Mouse (Mus musculus) bone marrow, adult 2 months (tissue): Measurements from ENCODE around the gene Gm20517.

Experiments used
- CTCF ChIP-seq: fragments of 200-500 bp; IDR thresholded peaks from 2 replicates; pipeline ENCODE4 v1.5.1; 2011; ENCODE audit warnings: low read length, control low read depth; ENCODE audit not compliant: control insufficient read depth, insufficient read depth
- POLR2A ChIP-seq: fragments of 200-500 bp; IDR thresholded peaks from 2 replicates; pipeline ENCODE4 v1.6.1; 2011; ENCODE audit warnings: low read depth, mild to moderate bottlenecking, control low read depth, low read length, borderline replicate concordance; ENCODE audit not compliant: control insufficient read depth

GRCm38 (mm10) chr17:47600601-47601388 lies 10.6 kb upstream of the Gm20517 start:
- TF ChIP-seq POLR2A (no peak), CTCF (no peak)
